Mouse (Mus musculus): Measurements from ENCODE around the gene Fam83e. TPM values are rescaled to one million over a fixed set of nuclear protein-coding genes. Genes with fewer than 3 reads are reported as not detected.

Gene Fam83e
- polyA plus RNA-seq, 1 experiment: 0.31 TPM

DNA sequence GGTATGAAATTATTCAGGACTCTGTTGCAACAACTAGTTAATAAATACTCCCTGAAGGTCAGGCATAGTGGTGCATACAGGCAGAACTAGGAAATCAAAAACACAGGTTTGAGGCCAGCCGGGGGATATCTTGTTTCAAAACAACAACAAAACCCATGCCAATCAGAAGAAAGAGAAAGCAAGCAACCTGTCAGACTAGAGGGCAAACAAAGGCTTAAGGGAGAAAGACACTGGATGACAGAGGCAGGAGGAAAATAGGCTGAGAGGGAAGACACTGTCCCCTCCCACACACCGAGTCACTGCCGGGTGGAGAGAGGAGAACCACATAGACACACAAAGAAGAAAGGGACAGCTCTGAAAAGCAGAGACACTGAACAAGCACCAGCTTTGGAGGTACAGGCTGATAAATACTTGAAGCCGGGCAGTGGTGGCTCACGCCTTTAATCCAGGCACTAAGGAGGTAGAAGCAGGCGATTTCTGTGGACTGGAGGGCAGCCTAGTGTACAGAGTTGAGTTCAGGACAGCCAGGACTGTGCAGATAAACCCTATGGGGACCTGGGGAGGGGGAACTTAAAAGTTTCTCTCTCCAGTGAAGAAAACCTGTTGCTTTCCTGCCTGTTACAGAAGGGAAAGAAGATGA is 7.0 kb upstream of the Fam83e start:
- TF ChIP-seq POLR2A (IDR thresholded peaks at IDR 0.05; ENCODE audit: borderline replicate concordance, insufficient read depth, low read length) (no peak), CTCF (IDR thresholded peaks at IDR 0.05; ENCODE audit: borderline replicate concordance, insufficient read depth, low read depth, low read length) (no peak)
- WGBS: 76% methylated on average over 6 of the region's 6 CpGs
- Histone ChIP-seq H3K4me3 (replicated peaks; ENCODE audit: insufficient read depth, low read depth, low read length) (no peak overlapping the region), H3K4me1 (ENCODE audit: control insufficient read depth, insufficient read depth, low read length) (peaks cover 23% of the 10 kb centered on the region), H3K27me3 (ENCODE audit: control insufficient read depth, insufficient read depth, low read length) (no peaks in the 10 kb centered on the region), H3K27ac (ENCODE audit: insufficient read depth, low read length) (no peak overlapping the region)
- DNase-seq: no peak

- WGBS: 6% methylated on average over 14 of the region's 14 CpGs
- Histone ChIP-seq H3K27ac (ENCODE audit: insufficient read depth, low read length) (peak overlapping the region; percentile 37), H3K4me1 (ENCODE audit: control insufficient read depth, insufficient read depth, low read length) (peaks cover 21% of the 10 kb centered on the region), H3K4me3 (replicated peaks; ENCODE audit: insufficient read depth, low read depth, low read length) (peak overlapping the region; percentile 93), H3K27me3 (ENCODE audit: control insufficient read depth, insufficient read depth, low read length) (no peaks in the 10 kb centered on the region)
- TF ChIP-seq POLR2A (IDR thresholded peaks at IDR 0.05; ENCODE audit: borderline replicate concordance, insufficient read depth, low read length): no peak
- TF ChIP-seq CTCF (IDR thresholded peaks at IDR 0.05; ENCODE audit: borderline replicate concordance, insufficient read depth, low read depth, low read length): no peak
- peak in 1 of 2 experiments; percentile 28 for DNase-seq
Observed at GRCm38 (mm10) chr7:45714630-45715089, 6.4 kb upstream of the Fam83e start.

- peak; percentile 96 to 99 for DNase-seq
- H3K27ac ChIP-seq (ENCODE audit: insufficient read depth, low read length): peak within 1 kb of the TSS; percentile 37
- peaks cover 21% of the 10 kb centered on the region for H3K4me1 ChIP-seq (ENCODE audit: control insufficient read depth, insufficient read depth, low read length)
- WGBS: 8% methylated on average over 34 of the region's 34 CpGs
- H3K4me3 ChIP-seq (replicated peaks; ENCODE audit: insufficient read depth, low read depth, low read length): peak within 1 kb of the TSS; percentile 93
- TF ChIP-seq CTCF (IDR thresholded peaks at IDR 0.05; ENCODE audit: borderline replicate concordance, insufficient read depth, low read depth, low read length): no peak
- TF ChIP-seq POLR2A (IDR thresholded peaks at IDR 0.05; ENCODE audit: borderline replicate concordance, insufficient read depth, low read length): peak; percentile 73
- H3K27me3 ChIP-seq (ENCODE audit: control insufficient read depth, insufficient read depth, low read length): no peaks in the 10 kb centered on the region
Observed at GRCm38 (mm10) chr7:45715090-45715708, 5.8 kb upstream of the Fam83e start, which contains the start of gene Rpl18. Gene Rpl18, plus strand, starts transcription at chr7:45715457.

- 79% methylated on average over 19 of the region's 19 CpGs for WGBS
- TF ChIP-seq CTCF (IDR thresholded peaks at IDR 0.05; ENCODE audit: borderline replicate concordance, insufficient read depth, low read depth, low read length) (no peak), POLR2A (IDR thresholded peaks at IDR 0.05; ENCODE audit: borderline replicate concordance, insufficient read depth, low read length) (no peak)
- Histone ChIP-seq H3K27me3 (ENCODE audit: control insufficient read depth, insufficient read depth, low read length) (no peaks in the 10 kb centered on the region), H3K27ac (ENCODE audit: insufficient read depth, low read length) (no peak overlapping the region), H3K4me1 (ENCODE audit: control insufficient read depth, insufficient read depth, low read length) (peaks cover 19% of the 10 kb centered on the region), H3K4me3 (replicated peaks; ENCODE audit: insufficient read depth, low read depth, low read length) (peak overlapping the region; percentile 9)
- DNase-seq: no peak
Observed at GRCm38 (mm10) chr7:45715741-45716459, 5.1 kb upstream of the Fam83e start.

DNA sequence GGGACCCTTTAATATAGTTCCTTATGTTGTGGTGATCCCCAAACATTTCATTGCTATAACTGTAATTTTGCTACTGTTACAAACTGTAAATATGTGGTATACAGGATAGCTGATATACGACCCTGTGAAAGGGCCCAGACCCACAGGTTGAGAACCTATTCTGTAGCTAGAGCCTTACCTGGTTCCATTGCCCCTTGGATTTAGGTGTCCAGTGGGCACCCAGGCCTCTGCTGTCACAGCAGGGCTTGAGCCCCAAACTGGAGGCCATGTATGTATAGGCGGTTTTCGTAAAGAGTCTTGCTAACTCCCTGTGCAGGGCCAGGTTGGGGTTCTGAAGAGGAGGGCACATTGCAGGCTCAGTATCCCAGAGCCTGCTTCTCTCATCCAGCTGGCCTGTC is 4.6 kb upstream of the Fam83e start:
- Histone ChIP-seq H3K4me3 (replicated peaks; ENCODE audit: insufficient read depth, low read depth, low read length) (no peak overlapping the region), H3K27ac (ENCODE audit: insufficient read depth, low read length) (no peak overlapping the region), H3K4me1 (ENCODE audit: control insufficient read depth, insufficient read depth, low read length) (peaks cover 20% of the 10 kb centered on the region), H3K27me3 (ENCODE audit: control insufficient read depth, insufficient read depth, low read length) (no peaks in the 10 kb centered on the region)
- TF ChIP-seq POLR2A (IDR thresholded peaks at IDR 0.05; ENCODE audit: borderline replicate concordance, insufficient read depth, low read length) (no peak), CTCF (IDR thresholded peaks at IDR 0.05; ENCODE audit: borderline replicate concordance, insufficient read depth, low read depth, low read length) (no peak)
- 88% methylated on average over 3 of the region's 3 CpGs for WGBS
- DNase-seq: no peak

DNA sequence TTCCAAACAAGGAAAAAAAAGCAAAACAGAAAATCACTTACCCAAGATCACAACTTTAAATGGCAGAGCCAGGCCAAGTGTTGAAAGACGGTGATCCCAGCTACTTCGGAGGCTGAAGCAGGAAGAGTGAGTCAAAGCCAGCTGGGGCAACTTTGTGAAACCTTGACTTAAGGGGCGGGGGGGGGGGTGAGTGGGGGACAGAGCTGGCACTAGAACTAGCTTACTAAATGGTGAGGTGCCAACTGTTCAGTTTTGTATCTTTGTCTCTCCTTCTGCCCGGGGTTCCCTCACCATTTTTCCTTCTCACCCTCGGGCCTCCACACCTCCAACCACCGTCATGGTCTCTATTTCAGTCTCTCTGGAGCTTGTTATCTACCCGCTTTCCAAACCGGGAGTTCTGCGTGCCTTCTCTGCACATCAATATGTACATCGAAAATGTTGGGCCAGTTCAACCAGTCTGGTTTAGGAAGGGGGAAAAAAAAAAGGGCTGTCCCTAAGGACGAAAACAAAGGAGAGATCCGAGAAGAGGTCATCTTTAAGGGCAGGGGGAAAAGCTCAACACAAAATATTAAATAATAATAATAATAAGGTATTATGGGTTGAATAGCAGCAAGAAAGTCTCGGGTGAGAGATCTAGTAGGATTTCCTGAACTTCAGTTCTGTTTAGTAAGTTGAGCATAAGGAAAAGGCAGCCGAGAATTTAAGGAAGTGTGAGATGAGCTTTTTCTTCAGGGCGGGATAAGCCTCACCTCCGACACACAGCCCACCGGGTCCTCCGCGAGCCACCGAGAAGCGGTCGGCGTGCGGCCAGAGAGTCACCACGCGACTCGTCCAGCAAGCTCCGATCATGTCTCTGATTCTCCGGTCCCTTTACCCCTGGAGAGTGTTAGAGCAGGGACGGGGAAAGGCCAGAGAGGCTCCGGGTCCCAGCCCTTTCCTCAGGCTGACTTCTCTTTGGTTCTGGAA is 3.8 kb upstream of the Fam83e start:
- WGBS: 8% methylated on average over 31 of the region's 31 CpGs

DNA sequence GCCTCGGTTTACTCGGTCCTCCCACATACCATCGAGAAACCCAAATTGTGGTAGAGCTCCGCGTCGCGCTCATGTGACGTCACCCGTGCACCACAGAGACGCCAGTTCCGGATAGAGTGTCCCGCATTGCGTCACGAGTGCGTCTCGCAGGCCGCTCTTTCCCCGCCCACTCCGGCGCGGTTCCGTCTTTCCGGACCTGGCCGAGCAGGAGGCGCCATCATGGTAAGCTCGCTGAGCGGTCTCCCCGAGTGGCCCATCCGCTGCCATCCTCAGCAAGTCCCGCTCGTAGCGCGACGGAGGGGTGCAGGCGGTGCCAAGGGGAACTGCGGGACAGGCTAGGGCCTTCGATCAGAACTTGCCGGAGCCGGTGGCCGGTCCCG is 3.1 kb upstream of the Fam83e start, which contains the start of gene Sphk2:
Gene Sphk2 (minus strand): TSS at position 85 of the 380 bp plus-strand sequence.
- DNase-seq: peak; percentile 98 to 99
- TF ChIP-seq POLR2A (IDR thresholded peaks at IDR 0.05; ENCODE audit: borderline replicate concordance, insufficient read depth, low read length) (peak; percentile 98), CTCF (IDR thresholded peaks at IDR 0.05; ENCODE audit: borderline replicate concordance, insufficient read depth, low read depth, low read length) (no peak)
- H3K4me3 ChIP-seq (replicated peaks; ENCODE audit: insufficient read depth, low read depth, low read length): peak within 1 kb of the TSS; percentile 89
- no peaks in the 10 kb centered on the region for H3K27me3 ChIP-seq (ENCODE audit: control insufficient read depth, insufficient read depth, low read length)
- H3K4me1 ChIP-seq (ENCODE audit: control insufficient read depth, insufficient read depth, low read length): peaks cover 19% of the 10 kb centered on the region
- peak within 1 kb of the TSS; percentile 81 for H3K27ac ChIP-seq (ENCODE audit: insufficient read depth, low read length)
- under 1% methylated on average over 41 of the region's 41 CpGs for WGBS

More for the DNA sequence above, 3.8 kb upstream of the Fam83e start:
- no peaks in the 10 kb centered on the region for H3K27me3 ChIP-seq (ENCODE audit: control insufficient read depth, insufficient read depth, low read length)
- H3K4me1 ChIP-seq (ENCODE audit: control insufficient read depth, insufficient read depth, low read length): peaks cover 17% of the 10 kb centered on the region
- no peak for TF ChIP-seq POLR2A (IDR thresholded peaks at IDR 0.05; ENCODE audit: borderline replicate concordance, insufficient read depth, low read length)
- TF ChIP-seq CTCF (IDR thresholded peaks at IDR 0.05; ENCODE audit: borderline replicate concordance, insufficient read depth, low read depth, low read length): no peak
- H3K4me3 ChIP-seq (replicated peaks; ENCODE audit: insufficient read depth, low read depth, low read length): peak overlapping the region; percentile 89
- DNase-seq: no peak
- H3K27ac ChIP-seq (ENCODE audit: insufficient read depth, low read length): peak overlapping the region; percentile 81
